Mouse (Mus musculus) cortical plate, adult 2 months (tissue): Measurements from ENCODE around the gene Gpa33. TPM values are rescaled to one million over a fixed set of nuclear protein-coding genes. Genes with fewer than 3 reads are reported as not detected.
"Not testable (repeated sequence)": the region's sequence is repeated elsewhere in the genome, so short reads cannot be mapped to it uniquely, and the experiment has no call there.

Experiments used
- H3K27ac ChIP-seq: fragments of 200-500 bp; 2 replicates; pipeline ENCODE4 v1.5.1; 2012; ENCODE audit warnings: low read length, control low read depth, inconsistent platforms; ENCODE audit not compliant: insufficient read depth
- H3K4me1 ChIP-seq: fragments of 200-500 bp; 2 replicates; pipeline ENCODE4 v1.6.1; 2011; ENCODE audit warnings: low read length; ENCODE audit not compliant: control insufficient read depth, insufficient read depth
- H3K4me3 ChIP-seq: fragments of 200-500 bp; 2 replicates; pipeline ENCODE4 v1.5.1; 2011; ENCODE audit warnings: mild to moderate bottlenecking, low read length, control low read depth; ENCODE audit not compliant: insufficient read depth
- CTCF ChIP-seq: fragments of 200-500 bp; IDR thresholded peaks from 2 replicates; pipeline ENCODE4 v1.5.1; 2011; ENCODE audit warnings: mild to moderate bottlenecking, control low read depth, low read length; ENCODE audit not compliant: insufficient read depth; ENCODE audit errors: extremely low read depth
- POLR2A ChIP-seq: fragments of 200-500 bp; IDR thresholded peaks from 2 replicates; pipeline ENCODE4 v1.6.1; 2011; ENCODE audit warnings: mild to moderate bottlenecking, low read length, control low read depth; ENCODE audit not compliant: insufficient read depth; ENCODE audit errors: extremely low read depth
- polyA plus RNA-seq: library from polyadenylated mRNA; depleted of rRNA; stranded (reverse); fragments of >200 nt; gene quantifications from 2 replicates; pipeline ENCODE4 v1.2.3, GENCODE M21; 2012

The Gpa33 gene
- polyA plus RNA-seq, 1 experiment: not detected

DNA sequence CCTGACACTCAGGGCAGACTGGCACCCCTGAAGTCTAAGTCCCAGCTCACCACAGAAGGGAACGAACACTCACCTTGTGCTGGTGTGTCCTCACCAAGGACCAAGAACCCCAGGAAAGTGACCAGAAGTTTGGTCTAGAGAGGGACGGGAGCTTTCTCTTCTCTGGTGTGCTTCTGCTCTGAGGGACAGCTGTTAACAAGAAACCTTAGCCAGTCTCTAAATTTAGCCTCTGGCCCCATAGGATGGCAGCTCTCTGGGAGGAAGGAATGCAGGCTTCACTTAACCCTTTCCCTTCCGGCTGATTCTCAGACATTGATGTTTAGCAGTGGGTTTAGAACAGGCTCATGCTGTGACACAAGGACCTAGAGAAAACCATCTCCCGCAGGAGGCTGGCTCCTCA, 2.3 kb upstream of the Gpa33 start, which contains the start of gene Dusp27:
Dusp27 (minus strand) TSS at position 204 of the 400 bp plus-strand sequence.
- TF ChIP-seq POLR2A: no peak
- TF ChIP-seq CTCF: no peak

DNA sequence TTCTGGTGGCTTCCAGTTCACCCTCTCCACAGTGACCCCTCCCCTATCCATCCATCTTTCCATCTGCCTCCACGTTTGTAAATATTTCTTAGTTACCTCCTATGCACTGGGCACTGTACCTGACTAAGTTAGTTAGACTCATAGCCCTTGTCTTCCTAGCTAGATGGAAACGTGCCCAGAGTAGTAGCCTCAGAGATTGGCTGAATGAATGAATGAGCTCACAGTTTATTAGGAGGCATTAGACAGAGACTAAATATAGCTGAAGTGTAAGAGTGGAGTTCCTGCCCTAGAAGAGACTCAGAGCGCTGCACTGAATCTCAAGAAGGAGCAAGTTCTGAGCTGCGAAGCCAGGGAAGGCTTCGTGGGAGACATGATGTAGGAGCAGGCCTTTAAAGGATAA, 1.5 kb upstream of the Gpa33 start:
- H3K4me1 ChIP-seq: no peaks in the 10 kb centered on the region
- no peak overlapping the region for H3K27ac ChIP-seq
- H3K4me3 ChIP-seq: no peak overlapping the region
- no peak for TF ChIP-seq POLR2A
- TF ChIP-seq CTCF: no peak

More for the DNA sequence above, 2.3 kb upstream of the Gpa33 start, which contains the start of gene Dusp27:
- no peak within 1 kb of the TSS for H3K4me3 ChIP-seq
- no peaks in the 10 kb centered on the region for H3K4me1 ChIP-seq
- H3K27ac ChIP-seq: no peak within 1 kb of the TSS

DNA sequence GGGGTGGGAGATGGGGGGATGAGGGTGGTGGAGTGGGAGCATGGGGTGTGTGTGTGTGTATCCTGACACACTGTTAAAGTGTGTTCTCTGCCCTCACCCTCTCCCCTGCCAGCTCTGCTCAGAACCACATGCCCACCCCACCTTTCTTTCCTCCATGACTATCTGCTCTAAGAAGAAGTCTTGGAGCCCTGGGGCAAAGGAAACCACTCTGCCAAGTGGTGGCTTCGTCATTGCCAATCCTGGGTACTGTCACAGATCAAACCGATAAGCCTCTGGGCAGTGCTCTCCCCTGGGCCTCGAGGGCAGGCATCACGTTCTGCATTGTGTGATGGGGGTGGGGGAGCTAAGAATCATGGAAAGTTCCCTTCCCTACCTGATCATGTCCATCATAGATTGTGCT, 2.3 kb downstream of the Gpa33 start:
- Histone ChIP-seq H3K4me1 (no peaks in the 10 kb centered on the region), H3K27ac (no peak overlapping the region)
- TF ChIP-seq POLR2A: no peak
- no peak for TF ChIP-seq CTCF

DNA sequence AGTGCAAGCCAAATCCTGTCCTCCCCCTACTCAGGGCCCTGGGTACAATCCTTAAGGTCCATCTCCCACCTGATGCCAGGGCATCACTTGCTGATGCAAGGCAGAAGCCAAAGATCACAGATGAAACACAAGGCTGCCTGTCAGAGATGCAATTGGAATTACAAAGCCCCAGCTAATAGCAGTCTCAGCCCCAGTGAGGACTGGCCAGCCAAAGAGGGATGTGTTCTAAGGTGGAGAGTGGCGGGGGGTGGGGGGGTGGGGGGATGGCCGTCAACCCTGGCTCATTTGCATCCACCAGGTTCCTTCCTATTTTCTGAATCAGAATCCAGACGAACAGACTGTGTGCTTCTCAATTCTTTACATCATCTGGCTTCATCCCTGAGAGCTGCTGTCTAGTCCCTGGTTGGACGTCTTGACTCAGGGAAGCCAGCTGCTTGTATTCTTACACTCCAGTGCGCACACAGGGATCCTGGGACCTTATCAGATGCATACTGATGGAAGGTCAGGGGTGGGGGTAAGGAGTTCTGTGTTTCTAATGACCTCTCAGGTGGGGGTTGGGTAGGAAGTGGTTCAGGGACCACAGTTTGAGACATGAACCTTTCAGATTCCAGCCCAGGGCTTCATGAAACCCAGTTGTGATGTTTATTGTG, 5.2 kb downstream of the Gpa33 start:
- Histone ChIP-seq H3K27ac (no peak overlapping the region), H3K4me3 (no peak overlapping the region), H3K4me1 (no peaks in the 10 kb centered on the region)
- no peak for TF ChIP-seq CTCF
- no peak for TF ChIP-seq POLR2A

More for the DNA sequence above, 2.3 kb downstream of the Gpa33 start:
- H3K4me3 ChIP-seq: no peak overlapping the region

DNA sequence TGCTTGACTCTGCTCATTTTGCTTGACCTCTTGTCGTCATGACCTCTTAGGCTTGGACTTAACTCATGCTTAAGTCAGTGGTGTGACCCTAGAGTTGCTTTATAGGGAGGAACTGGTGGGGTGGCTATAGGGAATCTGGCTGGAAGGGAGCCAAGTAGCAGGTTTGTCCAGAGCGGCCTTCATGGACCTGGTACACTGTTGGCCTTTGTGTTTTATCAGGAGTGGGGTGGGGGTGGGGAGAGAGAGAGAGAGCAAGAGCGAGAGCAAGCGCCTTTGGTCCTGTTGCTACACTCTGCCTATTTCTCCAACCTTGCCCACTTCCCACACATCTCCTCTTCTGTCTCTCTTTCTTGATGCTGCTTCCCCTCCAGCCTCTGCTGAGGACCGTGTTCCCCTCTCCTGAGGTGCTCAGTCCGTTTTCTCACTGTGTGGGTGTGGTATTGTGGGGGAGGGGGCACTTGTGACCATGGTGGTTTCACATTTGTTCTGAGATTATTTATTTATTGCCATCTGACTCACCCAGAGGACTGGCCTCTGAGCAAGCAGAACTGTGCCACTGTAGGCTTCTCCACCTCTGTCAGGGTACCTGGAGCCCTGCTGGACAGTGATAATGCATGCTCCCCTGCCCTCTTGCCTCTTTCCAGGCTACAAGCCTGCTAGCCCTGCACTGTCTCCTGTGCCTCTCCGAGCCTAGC, 7.4 kb downstream of the Gpa33 start:
- Histone ChIP-seq H3K27ac (peak overlapping the region; percentile 60), H3K4me1 (no peaks in the 10 kb centered on the region), H3K4me3 (no peak overlapping the region)
- no peak for TF ChIP-seq POLR2A
- no peak for TF ChIP-seq CTCF

DNA sequence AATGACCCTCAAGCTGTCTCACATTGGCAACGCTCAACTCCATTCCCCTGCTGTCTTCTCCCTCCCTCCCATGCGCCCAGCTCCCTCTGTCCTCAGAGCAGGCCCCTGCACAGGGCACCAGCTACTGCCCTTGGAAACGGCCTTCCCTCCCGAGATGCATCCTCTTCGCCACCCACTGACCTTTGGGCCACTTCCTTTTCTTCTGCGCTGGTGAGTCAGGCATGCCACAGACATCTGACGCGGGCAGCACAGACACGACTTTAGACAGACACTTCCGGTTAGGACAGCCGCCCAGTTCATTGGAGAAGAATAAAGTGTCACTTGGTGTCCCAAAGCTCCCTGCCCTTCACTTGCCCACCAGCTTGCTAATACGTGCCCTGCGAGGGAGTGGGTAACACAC, 8.1 kb downstream of the Gpa33 start:
- Histone ChIP-seq H3K27ac (peak overlapping the region; percentile 61), H3K4me1 (no peaks in the 10 kb centered on the region), H3K4me3 (no peak overlapping the region)
- TF ChIP-seq POLR2A: 0 out of 2 replicates have a peak, but pooled peaks have one; percentile 7
- TF ChIP-seq CTCF: no peak

DNA sequence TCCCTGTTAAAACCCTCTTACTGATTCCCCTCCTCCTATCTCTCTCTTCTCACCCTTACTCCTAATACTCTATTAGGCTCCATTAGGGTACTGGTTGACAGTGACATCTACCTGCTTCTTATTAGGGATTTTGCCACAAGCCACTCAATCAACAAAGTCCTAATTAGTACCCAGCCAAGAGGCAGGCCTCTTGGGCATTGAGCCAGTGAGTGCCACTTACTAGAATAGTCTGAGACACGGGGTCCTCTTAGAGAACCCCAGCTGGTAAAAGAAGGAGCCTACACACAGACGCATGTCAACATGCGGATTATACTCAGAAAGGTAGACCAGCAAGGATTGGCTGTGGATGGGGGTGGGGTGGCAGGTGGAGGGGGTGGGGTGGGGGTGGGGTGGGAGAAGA, 9.1 kb downstream of the Gpa33 start:
- H3K27ac ChIP-seq: no peak overlapping the region
- H3K4me3 ChIP-seq: no peak overlapping the region
- H3K4me1 ChIP-seq: no peaks in the 10 kb centered on the region
- TF ChIP-seq CTCF: no peak
- TF ChIP-seq POLR2A: no peak

DNA sequence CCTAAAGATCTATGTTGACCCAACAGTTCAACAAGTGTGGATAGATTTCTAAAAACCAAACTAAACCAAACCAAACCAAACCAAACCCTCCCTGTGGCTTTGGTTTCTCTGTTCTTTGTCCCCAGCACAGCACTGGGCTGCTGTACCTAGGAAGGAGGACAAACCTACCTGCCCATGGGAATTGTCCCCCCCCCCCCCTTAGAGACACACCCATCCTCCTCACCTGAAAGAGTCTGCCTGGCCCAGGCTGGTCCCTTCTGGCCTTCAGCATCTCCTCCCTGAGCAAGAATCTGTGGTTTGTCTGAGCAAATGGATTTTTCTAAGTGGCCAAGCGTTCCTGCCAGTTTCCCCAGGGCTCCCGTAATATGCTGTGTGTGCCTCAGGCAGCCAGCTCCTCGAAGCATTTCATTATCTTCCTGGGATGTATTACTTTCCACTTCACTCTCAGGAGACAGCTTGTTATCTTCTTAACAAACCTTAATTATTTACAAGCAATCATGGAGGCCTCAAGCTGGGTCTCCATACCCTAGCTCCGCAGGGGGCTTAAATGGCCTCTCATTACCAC, 9.7 kb downstream of the Gpa33 start:
- H3K27ac ChIP-seq: no peak overlapping the region
- TF ChIP-seq CTCF: no peak
- no peak for TF ChIP-seq POLR2A
- no peak overlapping the region for H3K4me3 ChIP-seq
- H3K4me1 ChIP-seq: no peaks in the 10 kb centered on the region

DNA sequence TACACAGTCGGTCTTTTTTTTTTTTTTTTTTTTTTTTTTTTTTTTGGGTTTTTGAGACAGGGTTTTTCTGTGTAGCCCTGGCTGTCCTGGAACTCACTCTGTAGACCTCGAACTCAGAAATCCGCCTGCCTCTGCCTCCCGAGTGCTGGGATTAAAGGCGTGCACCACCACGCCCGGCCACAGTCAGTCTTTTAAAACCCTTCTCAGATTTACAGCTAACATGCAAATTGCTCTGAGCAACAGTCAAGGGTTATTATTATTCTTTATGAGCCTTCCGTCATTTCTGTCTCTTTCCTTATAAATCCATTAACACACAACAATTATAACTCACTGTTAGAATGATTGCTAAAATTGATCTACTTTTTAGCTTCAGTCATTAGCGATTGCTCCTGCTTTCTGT, 11.8 kb downstream of the Gpa33 start:
- not testable (repeated sequence) for H3K4me1 ChIP-seq, H3K4me3 ChIP-seq, H3K27ac ChIP-seq

DNA sequence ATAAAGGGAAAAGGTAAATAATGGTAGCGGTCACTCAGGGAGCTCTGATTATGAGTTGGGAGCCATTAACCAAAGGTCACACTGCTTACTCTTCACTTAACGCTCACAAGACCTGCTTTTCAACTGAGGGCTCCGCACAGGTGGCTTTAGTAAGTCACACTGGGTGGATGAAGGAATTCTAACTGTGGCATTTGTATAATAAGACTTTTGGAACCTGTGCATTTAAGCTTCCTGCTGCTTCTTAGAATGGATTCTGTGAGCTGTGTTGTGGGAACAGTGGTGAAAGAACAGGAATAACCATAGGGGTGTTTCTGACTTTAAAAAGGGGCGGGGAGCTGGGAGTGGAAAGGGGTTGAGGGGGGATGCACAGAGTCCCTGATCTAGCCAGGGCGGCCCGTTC, 12.3 kb downstream of the Gpa33 start:
- Histone ChIP-seq H3K4me1 (no peaks in the 10 kb centered on the region), H3K27ac (no peak overlapping the region), H3K4me3 (no peak overlapping the region)
- no peak for TF ChIP-seq POLR2A
- TF ChIP-seq CTCF: no peak
